Mouse (Mus musculus): Measurements from ENCODE around the gene Ulk1.

- TF ChIP-seq POLR2A (IDR thresholded peaks at IDR 0.05; ENCODE audit: borderline replicate concordance, extremely low read depth, low read depth, low read length) (no peak), CTCF (IDR thresholded peaks at IDR 0.05; ENCODE audit: insufficient read depth, low read length) (no peak)
These were observed 21.3 kb upstream of the Ulk1 start for GRCm38 (mm10) chr5:110831036-110831720.
